Mouse (Mus musculus): ENCODE data around the gene Fam24b.

Gene Fam24b

GRCm38 (mm10) chr7:131329416-131329815, at the start of gene Fam24b:
Fam24b (minus strand) TSS chr7:131329516.
- no peak for DNase-seq (ENCODE audit: low spot score)

- DNase-seq (ENCODE audit: low spot score), result no peak
These were observed 42.8 kb upstream of the Fam24b start for GRCm38 (mm10) chr7:131371880-131372651.

GRCm38 (mm10) chr7:131371470-131371860, 42.1 kb upstream of the Fam24b start:
- DNase-seq (ENCODE audit: low spot score), result no peak

- peak; percentile 88 for DNase-seq (ENCODE audit: low spot score)
These were observed 41.5 kb upstream of the Fam24b start, which contains the start of gene Pstk for GRCm38 (mm10) chr7:131370648-131371469. Pstk (plus strand) TSS chr7:131371141.

GRCm38 (mm10) chr7:131364131-131364530, 34.8 kb upstream of the Fam24b start:
- DNase-seq (ENCODE audit: low spot score), result no peak

- peak; percentile 95 for DNase-seq (ENCODE audit: low spot score)
These were observed 33.4 kb upstream of the Fam24b start, which contains the start of gene 2310057M21Rik for GRCm38 (mm10) chr7:131362615-131363300. 2310057M21Rik (minus strand) TSS chr7:131362759.

- no peak for DNase-seq (ENCODE audit: low spot score)
These were observed 32.9 kb upstream of the Fam24b start for GRCm38 (mm10) chr7:131362269-131362614.

GRCm38 (mm10) chr7:131356105-131356504, 26.8 kb upstream of the Fam24b start:
- no peak for DNase-seq (ENCODE audit: low spot score)

GRCm38 (mm10) chr7:131345856-131346541, 16.7 kb upstream of the Fam24b start:
- no peak for DNase-seq (ENCODE audit: low spot score)

GRCm38 (mm10) chr7:131337502-131338068, 8.3 kb upstream of the Fam24b start:
- DNase-seq (ENCODE audit: low spot score), result no peak

GRCm38 (mm10) chr7:131333564-131333963, 4.2 kb upstream of the Fam24b start, which contains the start of gene Fam24a:
Fam24a (plus strand) TSS chr7:131333864.
- no peak for DNase-seq (ENCODE audit: low spot score)

GRCm38 (mm10) chr7:131331688-131332087, 2.4 kb upstream of the Fam24b start:
- DNase-seq (ENCODE audit: low spot score), result no peak

GRCm38 (mm10) chr7:131327054-131327453, 2.3 kb downstream of the Fam24b start:
- no peak for DNase-seq (ENCODE audit: low spot score)

GRCm38 (mm10) chr7:131322192-131322591, 7.1 kb downstream of the Fam24b start, which contains the start of gene Cuzd1:
Cuzd1 (minus strand) TSS chr7:131322292.
- no peak for DNase-seq (ENCODE audit: low spot score)

- no peak for DNase-seq (ENCODE audit: low spot score)
These were observed 11.0 kb downstream of the Fam24b start for GRCm38 (mm10) chr7:131318340-131318739.

- no peak for DNase-seq (ENCODE audit: low spot score)
These were observed 11.7 kb downstream of the Fam24b start for GRCm38 (mm10) chr7:131317587-131317986.

GRCm38 (mm10) chr7:131314493-131314892, 14.8 kb downstream of the Fam24b start:
- DNase-seq (ENCODE audit: low spot score), result no peak

- peak; percentile 11 for DNase-seq (ENCODE audit: low spot score)
These were observed 22.6 kb downstream of the Fam24b start for GRCm38 (mm10) chr7:131306733-131307132.

GRCm38 (mm10) chr7:131303340-131303739, 26.0 kb downstream of the Fam24b start:
- DNase-seq (ENCODE audit: low spot score), result peak; percentile 47

- DNase-seq (ENCODE audit: low spot score), result no peak
These were observed 32.2 kb downstream of the Fam24b start for GRCm38 (mm10) chr7:131297151-131297550.
